Mouse (Mus musculus): Measurements from ENCODE around the gene Oit3. TPM values are rescaled to one million over a fixed set of nuclear protein-coding genes. Genes with fewer than 3 reads are reported as not detected.

The Oit3 gene
- not detected for polyA plus RNA-seq (2015; fragmentation: Illumina TruSeq; extraction: RNeasy Lipid Tissue Mini Kit (QIAGEN cat#74804); ENCODE audit: insufficient read depth, low read depth, low replicate concordance)

GRCm38 (mm10) chr10:59441735-59442134, at the start of gene Oit3:
Gene Oit3 (minus strand): TSS chr10:59441778.

GRCm38 (mm10) chr10:59402899-59403792, 38.4 kb downstream of the Oit3 start, which contains the start of gene Pla2g12b:
Gene Pla2g12b (plus strand): TSS chr10:59403660.

GRCm38 (mm10) chr10:59395461-59395860, 46.1 kb downstream of the Oit3 start, which contains the start of gene Gm10273:
Gene Gm10273 (plus strand): TSS chr10:59395632.

Other genes with a start within 250 kb of the Oit3 start
- gene Sept10, start 219.9 kb downstream of the Oit3 start, polyA plus RNA-seq (2015; fragmentation: Illumina TruSeq; extraction: RNeasy Lipid Tissue Mini Kit (QIAGEN cat#74804); ENCODE audit: insufficient read depth, low read depth, low replicate concordance): 2.0 TPM
- 2.4 TPM for gene Sowahc, start 219.8 kb downstream of the Oit3 start, polyA plus RNA-seq (2015; fragmentation: Illumina TruSeq; extraction: RNeasy Lipid Tissue Mini Kit (QIAGEN cat#74804); ENCODE audit: insufficient read depth, low read depth, low replicate concordance)
- gene P4ha1, start 118.5 kb downstream of the Oit3 start, polyA plus RNA-seq (2015; fragmentation: Illumina TruSeq; extraction: RNeasy Lipid Tissue Mini Kit (QIAGEN cat#74804); ENCODE audit: insufficient read depth, low read depth, low replicate concordance): 9.5 TPM
- gene Gm10273, start 46.1 kb downstream of the Oit3 start, polyA plus RNA-seq (2015; fragmentation: Illumina TruSeq; extraction: RNeasy Lipid Tissue Mini Kit (QIAGEN cat#74804); ENCODE audit: insufficient read depth, low read depth, low replicate concordance): not detected
- gene Pla2g12b, start 38.1 kb downstream of the Oit3 start, polyA plus RNA-seq (2015; fragmentation: Illumina TruSeq; extraction: RNeasy Lipid Tissue Mini Kit (QIAGEN cat#74804); ENCODE audit: insufficient read depth, low read depth, low replicate concordance): not detected
- gene Gm10322, start 174.3 kb upstream of the Oit3 start, polyA plus RNA-seq (2015; fragmentation: Illumina TruSeq; extraction: RNeasy Lipid Tissue Mini Kit (QIAGEN cat#74804); ENCODE audit: insufficient read depth, low read depth, low replicate concordance): not detected
- gene Mcu, start 174.9 kb upstream of the Oit3 start, polyA plus RNA-seq (2015; fragmentation: Illumina TruSeq; extraction: RNeasy Lipid Tissue Mini Kit (QIAGEN cat#74804); ENCODE audit: insufficient read depth, low read depth, low replicate concordance): 6.1 TPM

Data from pancreas, adult 10 weeks (tissue).